Mouse (Mus musculus): ENCODE results near the gene Speg. TPM values are rescaled to one million over a fixed set of nuclear protein-coding genes. Genes with fewer than 3 reads are reported as not detected.
A peak's percentile ranks its signal among the peaks of the same experiment; 100 is the strongest.

Speg gene
- polyA plus RNA-seq, 1 experiment from 2014 or later = 53.9 TPM

DNA sequence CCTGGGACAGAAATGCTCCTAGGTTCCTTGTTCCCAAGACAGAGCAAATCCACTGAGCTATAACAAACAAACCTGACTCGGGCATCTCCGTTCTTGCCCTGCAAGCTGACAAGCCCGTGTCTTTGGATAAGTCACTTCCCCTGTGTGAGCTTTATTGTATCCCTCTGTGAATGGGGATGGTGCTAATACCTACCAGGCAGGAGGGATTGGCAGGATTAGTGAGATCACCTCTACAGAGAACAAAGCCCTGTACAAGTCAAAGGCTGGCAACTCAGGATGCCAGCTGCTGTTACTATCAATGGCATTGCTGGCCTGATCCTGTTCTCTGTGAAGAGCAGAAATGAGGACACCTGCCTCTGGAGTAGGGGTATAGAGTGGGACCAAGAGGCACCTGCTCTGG lies 30.4 kb downstream of the Speg start:
- Histone ChIP-seq H3K4me2 (no peak overlapping the region), H3K36me3 (peaks cover 77% of the 10 kb centered on the region), H3K9ac (no peak overlapping the region), H3K27ac (no peak overlapping the region), H3K9me3 (replicated peaks) (no peaks in the 10 kb centered on the region), H3K4me3 (replicated peaks) (no peak overlapping the region), H3K4me1 (peaks cover 8% of the 10 kb centered on the region), H3K27me3 (no peaks in the 10 kb centered on the region)
- no peak for ATAC-seq (replicated peaks; ENCODE audit: low FRiP score)
- WGBS = 93% methylated on average over 3 of the region's 3 CpGs

DNA sequence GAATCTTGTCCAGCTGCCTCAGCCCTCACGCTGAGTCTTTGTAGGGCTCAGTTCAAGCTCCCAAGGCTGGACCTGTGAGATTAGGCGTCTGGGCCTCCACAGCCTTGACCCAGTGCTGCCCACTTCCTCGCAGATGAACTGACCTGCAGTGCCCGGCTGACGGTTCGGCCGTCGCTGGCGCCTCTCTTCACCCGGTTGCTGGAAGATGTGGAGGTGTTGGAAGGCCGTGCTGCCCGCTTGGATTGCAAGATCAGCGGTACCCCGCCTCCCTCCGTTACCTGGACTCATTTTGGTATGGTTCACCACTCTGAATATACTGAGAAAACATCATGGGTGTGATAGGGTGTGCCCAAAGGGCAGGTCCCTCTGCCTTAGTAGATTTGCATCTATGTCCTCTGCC lies 31.1 kb downstream of the Speg start:
- Histone ChIP-seq H3K36me3 (peaks cover 74% of the 10 kb centered on the region), H3K9ac (no peak overlapping the region), H3K4me3 (replicated peaks) (no peak overlapping the region), H3K27ac (no peak overlapping the region), H3K4me1 (peaks cover 1% of the 10 kb centered on the region; the same call in 1 of the 2 replicates), H3K4me2 (no peak overlapping the region), H3K27me3 (no peaks in the 10 kb centered on the region), H3K9me3 (replicated peaks) (no peaks in the 10 kb centered on the region)
- 93% methylated on average over 15 of the region's 15 CpGs for WGBS
- ATAC-seq (replicated peaks; ENCODE audit: low FRiP score) = no peak

DNA sequence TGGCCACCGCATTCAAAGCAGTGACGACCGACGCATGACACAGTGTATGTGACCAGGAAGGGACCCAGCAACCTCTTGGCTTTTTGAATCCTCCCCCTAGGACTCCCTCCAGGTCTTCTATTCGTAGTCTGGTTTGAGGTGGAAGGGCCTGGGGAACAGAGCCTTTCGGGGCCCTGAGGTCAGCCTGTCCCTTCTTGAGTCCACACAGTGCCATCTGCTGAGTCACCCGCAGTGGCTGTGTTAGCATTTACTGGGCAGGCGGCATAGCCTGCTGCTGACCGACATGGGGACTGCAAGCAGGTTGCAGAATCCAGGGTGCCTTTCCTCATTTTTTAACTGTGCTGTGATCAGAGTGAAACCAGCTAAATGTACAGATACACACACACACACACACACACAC lies 32.0 kb downstream of the Speg start:
- H3K9ac ChIP-seq = no peak overlapping the region
- WGBS = 87% methylated on average over 9 of the region's 9 CpGs
- H3K9me3 ChIP-seq (replicated peaks) = no peaks in the 10 kb centered on the region
- no peak overlapping the region for H3K27ac ChIP-seq
- ATAC-seq (replicated peaks; ENCODE audit: low FRiP score) = no peak
- no peak overlapping the region for H3K4me2 ChIP-seq
- H3K4me1 ChIP-seq = no peaks in the 10 kb centered on the region
- peaks cover 65% of the 10 kb centered on the region for H3K36me3 ChIP-seq
- no peaks in the 10 kb centered on the region for H3K27me3 ChIP-seq
- no peak overlapping the region for H3K4me3 ChIP-seq (replicated peaks)

DNA sequence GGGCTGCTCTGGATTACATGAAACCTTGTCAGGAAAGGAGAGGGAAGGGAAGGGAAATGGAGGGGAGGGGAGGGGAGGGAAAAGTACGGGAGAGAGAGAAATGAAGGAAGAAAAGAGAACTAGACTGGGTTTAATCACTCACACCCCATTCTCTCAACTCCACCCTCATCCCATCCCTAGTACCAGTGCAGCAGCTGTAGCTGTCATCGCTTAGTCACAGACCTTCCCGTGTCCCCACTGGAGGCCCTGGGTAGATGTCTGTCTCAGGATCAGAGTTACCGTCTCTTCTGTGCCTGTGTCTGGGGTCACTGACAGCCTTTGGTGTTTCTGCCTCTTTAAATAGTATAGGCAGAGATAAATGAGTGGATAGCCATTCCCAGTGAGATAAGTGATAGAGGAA lies 33.1 kb downstream of the Speg start:
- Histone ChIP-seq H3K9me3 (replicated peaks) (no peaks in the 10 kb centered on the region), H3K4me2 (no peak overlapping the region), H3K4me1 (no peaks in the 10 kb centered on the region), H3K27ac (no peak overlapping the region), H3K9ac (no peak overlapping the region), H3K4me3 (replicated peaks) (no peak overlapping the region), H3K27me3 (no peaks in the 10 kb centered on the region), H3K36me3 (peaks cover 54% of the 10 kb centered on the region)
- ATAC-seq (replicated peaks; ENCODE audit: low FRiP score) = no peak
- WGBS = 80% methylated on average over 4 of the region's 4 CpGs

DNA sequence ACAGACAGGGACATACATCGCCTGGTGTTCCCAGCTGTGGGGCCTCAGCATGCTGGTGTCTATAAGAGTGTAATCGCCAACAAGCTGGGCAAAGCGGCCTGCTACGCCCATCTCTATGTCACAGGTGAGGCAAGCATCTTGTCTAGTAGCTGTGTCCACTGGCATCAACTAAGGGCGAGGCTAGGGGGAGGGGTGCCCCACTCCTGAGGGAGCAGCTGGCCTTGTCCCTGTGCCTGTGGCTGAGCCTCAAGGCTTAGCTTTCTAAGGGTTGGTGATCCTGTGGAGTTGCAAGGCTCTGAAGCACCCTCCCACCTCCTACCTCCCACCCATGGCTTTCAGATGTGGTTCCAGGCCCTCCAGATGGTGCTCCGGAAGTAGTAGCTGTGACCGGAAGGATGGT lies 34.9 kb downstream of the Speg start:
- Histone ChIP-seq H3K9ac (no peak overlapping the region), H3K27ac (no peak overlapping the region), H3K9me3 (replicated peaks) (no peaks in the 10 kb centered on the region), H3K4me1 (no peaks in the 10 kb centered on the region), H3K4me2 (no peak overlapping the region), H3K4me3 (replicated peaks) (no peak overlapping the region), H3K27me3 (no peaks in the 10 kb centered on the region), H3K36me3 (peaks cover 45% of the 10 kb centered on the region)
- no peak for ATAC-seq (replicated peaks; ENCODE audit: low FRiP score)
- 84% methylated on average over 7 of the region's 7 CpGs for WGBS

DNA sequence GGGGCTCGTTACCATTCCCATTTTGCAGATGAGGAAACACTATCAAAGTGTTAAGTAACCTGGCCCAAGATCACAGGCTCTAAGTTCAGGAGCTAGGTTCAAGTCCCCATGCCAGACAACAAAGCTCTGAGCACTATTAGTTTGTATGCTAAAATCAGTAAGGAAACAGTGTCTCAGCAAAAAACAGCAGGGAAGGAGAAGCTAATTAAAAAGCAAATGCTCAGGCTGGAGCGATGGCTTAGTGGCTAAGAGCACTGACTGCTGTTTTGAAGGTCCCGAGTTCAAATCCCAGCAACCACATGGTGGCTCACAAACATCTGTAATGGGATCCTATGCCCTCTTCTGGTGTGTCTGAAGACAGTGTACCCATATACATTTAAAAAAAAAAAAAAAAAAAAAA lies 37.1 kb downstream of the Speg start:
- Histone ChIP-seq H3K4me2 (no peak overlapping the region), H3K9me3 (replicated peaks) (no peaks in the 10 kb centered on the region), H3K4me1 (no peaks in the 10 kb centered on the region), H3K27me3 (no peaks in the 10 kb centered on the region), H3K4me3 (replicated peaks) (no peak overlapping the region), H3K36me3 (peaks cover 42% of the 10 kb centered on the region), H3K27ac (no peak overlapping the region), H3K9ac (no peak overlapping the region)
- no peak for ATAC-seq (replicated peaks; ENCODE audit: low FRiP score)
- WGBS = 94% methylated on average over 3 of the region's 3 CpGs

DNA sequence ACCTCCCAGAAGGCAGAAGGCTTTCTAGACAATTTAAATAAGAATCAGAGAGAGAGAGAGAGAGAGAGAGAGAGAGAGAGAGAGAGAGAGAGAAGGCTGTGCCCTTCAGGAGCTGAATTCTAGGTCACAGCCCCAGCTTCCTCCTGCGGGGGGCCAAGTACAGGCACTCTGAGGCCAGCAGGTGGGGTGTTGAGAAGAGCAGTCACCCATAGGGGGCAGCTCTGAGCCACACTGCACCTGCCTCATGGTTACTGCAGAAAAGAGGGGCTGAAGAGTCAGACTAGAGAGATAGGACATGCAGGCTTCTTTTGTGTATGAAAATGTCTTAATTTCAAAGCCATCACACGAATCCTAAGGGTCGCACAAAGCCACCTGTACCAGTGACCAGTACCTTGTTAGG lies 38.7 kb downstream of the Speg start:
- no peak overlapping the region for H3K9ac ChIP-seq
- H3K9me3 ChIP-seq (replicated peaks) = no peaks in the 10 kb centered on the region
- 59% methylated on average over 3 of the region's 3 CpGs for WGBS
- H3K4me3 ChIP-seq (replicated peaks) = no peak overlapping the region
- peaks cover 46% of the 10 kb centered on the region for H3K36me3 ChIP-seq
- H3K4me1 ChIP-seq = no peaks in the 10 kb centered on the region
- no peak for ATAC-seq (replicated peaks; ENCODE audit: low FRiP score)
- H3K27me3 ChIP-seq = no peaks in the 10 kb centered on the region
- no peak overlapping the region for H3K27ac ChIP-seq
- H3K4me2 ChIP-seq = no peak overlapping the region

DNA sequence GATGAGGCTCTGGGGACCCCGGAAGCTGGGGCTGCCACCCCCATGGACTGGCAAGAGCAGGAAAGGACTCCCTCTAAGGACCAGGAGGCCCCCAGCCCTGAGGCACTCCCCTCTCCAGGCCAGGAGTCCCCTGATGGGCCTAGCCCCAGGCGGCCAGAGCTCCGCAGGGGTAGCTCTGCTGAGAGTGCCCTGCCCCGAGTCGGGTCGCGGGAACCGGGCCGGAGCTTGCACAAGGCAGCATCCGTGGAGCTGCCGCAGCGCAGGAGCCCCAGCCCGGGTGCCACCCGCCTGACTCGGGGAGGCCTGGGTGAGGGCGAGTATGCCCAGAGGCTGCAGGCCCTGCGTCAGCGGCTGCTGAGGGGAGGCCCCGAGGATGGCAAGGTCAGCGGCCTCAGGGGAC lies 46.7 kb downstream of the Speg start:
- Histone ChIP-seq H3K4me1 (peaks cover 35% of the 10 kb centered on the region), H3K27ac (no peak overlapping the region), H3K36me3 (peaks cover 29% of the 10 kb centered on the region), H3K4me2 (peak overlapping the region; percentile 70), H3K9me3 (replicated peaks) (no peaks in the 10 kb centered on the region), H3K4me3 (replicated peaks) (peak overlapping the region; percentile 40), H3K9ac (no peak overlapping the region), H3K27me3 (peaks cover 58% of the 10 kb centered on the region)
- 24% methylated on average over 20 of the region's 20 CpGs for WGBS
- peak; percentile 22; the same call in 1 of the 2 replicates for ATAC-seq (replicated peaks; ENCODE audit: low FRiP score)

DNA sequence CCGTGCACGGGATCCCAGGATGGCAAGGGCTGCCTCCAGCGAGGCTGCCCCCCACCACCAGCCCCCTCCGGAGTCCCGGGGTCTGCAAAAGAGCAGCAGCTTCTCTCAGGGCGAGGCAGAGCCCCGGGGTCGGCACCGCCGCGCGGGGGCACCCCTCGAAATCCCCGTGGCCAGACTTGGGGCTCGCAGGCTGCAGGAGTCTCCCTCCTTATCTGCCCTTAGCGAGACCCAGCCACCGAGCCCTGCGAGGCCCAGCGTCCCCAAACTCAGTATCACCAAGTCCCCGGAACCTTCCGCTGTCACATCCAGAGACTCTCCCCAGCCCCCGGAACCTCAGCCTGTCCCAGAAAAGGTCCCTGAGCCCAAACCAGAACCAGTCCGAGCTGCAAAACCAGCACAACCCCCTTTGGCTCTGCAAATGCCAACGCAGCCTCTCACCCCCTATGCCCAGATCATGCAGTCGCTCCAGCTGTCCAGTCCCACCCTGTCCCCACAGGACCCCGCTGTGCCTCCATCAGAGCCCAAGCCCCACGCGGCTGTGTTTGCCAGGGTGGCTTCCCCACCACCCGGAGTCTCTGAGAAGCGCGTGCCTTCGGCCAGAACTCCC lies 47.2 kb downstream of the Speg start:
- Histone ChIP-seq H3K4me2 (peak overlapping the region; percentile 70), H3K36me3 (peaks cover 25% of the 10 kb centered on the region), H3K27ac (no peak overlapping the region), H3K9ac (peak overlapping the region; percentile 41; the same call in 1 of the 2 replicates), H3K9me3 (replicated peaks) (no peaks in the 10 kb centered on the region), H3K27me3 (peaks cover 58% of the 10 kb centered on the region), H3K4me1 (peaks cover 37% of the 10 kb centered on the region), H3K4me3 (replicated peaks) (peak overlapping the region; percentile 40)
- 15% methylated on average over 32 of the region's 32 CpGs for WGBS
- peak; percentile 12; the same call in 1 of the 2 replicates for ATAC-seq (replicated peaks; ENCODE audit: low FRiP score)

DNA sequence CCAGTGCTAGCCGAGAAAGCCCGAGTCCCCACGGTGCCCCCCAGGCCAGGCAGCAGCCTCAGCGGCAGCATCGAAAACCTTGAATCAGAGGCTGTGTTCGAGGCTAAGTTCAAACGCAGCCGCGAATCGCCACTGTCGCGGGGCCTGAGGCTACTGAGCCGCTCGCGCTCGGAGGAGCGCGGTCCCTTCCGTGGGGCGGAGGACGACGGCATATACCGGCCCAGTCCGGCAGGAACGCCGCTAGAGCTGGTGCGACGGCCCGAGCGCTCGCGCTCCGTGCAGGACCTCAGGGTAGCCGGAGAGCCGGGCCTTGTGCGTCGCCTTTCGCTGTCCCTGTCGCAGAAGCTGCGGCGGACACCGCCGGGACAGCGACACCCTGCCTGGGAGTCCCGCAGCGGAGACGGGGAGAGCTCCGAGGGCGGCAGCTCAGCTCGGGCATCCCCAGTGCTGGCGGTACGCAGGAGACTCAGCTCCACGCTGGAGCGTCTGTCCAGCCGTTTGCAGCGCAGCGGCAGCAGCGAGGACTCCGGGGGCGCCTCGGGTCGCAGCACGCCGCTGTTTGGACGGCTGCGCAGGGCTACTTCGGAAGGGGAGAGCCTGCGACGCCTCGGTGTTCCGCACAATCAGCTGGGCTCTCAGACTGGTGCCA lies 47.9 kb downstream of the Speg start:
- H3K9me3 ChIP-seq (replicated peaks) = no peaks in the 10 kb centered on the region
- peaks cover 37% of the 10 kb centered on the region for H3K4me1 ChIP-seq
- peaks cover 58% of the 10 kb centered on the region for H3K27me3 ChIP-seq
- ATAC-seq (replicated peaks; ENCODE audit: low FRiP score) = peak; percentile 66
- H3K4me3 ChIP-seq (replicated peaks) = peak overlapping the region; percentile 40
- peak overlapping the region; percentile 41; the same call in 1 of the 2 replicates for H3K9ac ChIP-seq
- 0 out of 2 replicates have a peak overlapping the region, but pooled peaks have one; percentile 37 for H3K27ac ChIP-seq
- H3K36me3 ChIP-seq = peaks cover 24% of the 10 kb centered on the region
- WGBS = 2% methylated on average over 71 of the region's 71 CpGs
- H3K4me2 ChIP-seq = peak overlapping the region; percentile 70

DNA sequence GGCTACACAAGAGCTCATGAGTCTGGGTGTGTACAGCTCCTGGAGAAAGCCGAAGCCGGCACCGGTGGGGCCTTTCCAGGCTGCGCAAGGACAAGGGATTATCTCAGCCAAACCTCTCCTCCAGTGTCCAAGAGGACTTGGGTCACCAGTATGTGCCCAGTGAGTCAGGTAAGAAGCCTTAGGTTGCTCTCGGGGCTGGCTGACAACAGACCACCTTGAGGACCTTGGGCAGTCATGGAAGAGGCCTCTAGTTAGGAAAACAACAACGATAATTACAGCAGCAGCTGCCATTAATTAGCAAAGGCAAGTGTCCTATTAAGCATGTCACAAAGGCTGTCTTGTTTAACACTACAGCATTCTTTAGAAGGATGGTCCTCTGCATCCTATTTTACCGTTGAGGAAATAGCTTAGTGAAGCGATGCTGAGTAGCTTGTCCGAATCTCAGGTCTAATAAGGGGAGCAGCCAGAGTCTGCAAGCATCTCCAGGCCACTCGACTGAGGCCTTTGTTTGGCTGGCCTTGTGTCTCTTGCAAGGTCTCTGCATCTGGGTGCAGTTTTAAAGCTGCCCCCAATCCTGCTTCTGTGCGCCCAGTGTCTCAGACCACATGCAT lies 48.8 kb downstream of the Speg start:
- Histone ChIP-seq H3K4me1 (peaks cover 37% of the 10 kb centered on the region), H3K9ac (no peak overlapping the region), H3K4me3 (replicated peaks) (no peak overlapping the region), H3K9me3 (replicated peaks) (no peaks in the 10 kb centered on the region), H3K27me3 (peaks cover 59% of the 10 kb centered on the region), H3K4me2 (no peak overlapping the region), H3K36me3 (peaks cover 21% of the 10 kb centered on the region), H3K27ac (no peak overlapping the region)
- 72% methylated on average over 11 of the region's 11 CpGs for WGBS
- no peak for ATAC-seq (replicated peaks; ENCODE audit: low FRiP score)

DNA sequence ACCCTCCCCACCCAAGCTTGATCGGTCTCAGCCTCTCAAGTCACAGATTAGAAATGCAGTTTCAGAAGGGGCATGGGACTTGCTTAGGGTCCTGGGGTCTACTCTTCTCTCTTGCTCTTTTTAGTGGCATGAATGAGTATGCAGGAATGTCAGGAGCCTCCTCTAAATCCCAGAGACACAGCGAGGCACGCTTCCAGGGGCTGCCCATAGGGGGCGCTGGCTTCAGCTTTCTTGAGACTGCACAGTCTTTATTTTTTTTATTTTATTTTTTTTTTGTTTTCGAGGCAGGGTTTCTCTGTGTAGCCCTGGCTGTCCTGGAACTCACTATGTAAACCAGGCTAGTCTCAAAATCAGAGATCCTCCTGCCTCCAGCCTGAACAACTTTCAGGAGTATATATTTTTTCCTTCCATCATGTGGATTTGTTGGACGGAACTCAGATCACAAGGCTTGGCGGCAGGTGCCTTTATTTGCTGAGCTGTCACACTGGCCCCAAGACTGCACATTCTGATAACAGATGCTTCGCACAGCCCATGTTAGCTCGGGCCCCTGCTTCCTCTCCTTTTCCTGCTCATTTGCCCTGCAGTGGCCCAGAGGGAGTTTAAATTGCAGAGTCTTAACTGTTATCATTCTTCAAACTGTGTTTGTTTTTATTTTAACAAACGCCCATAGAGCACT lies 50.8 kb downstream of the Speg start:
- peaks cover 49% of the 10 kb centered on the region for H3K27me3 ChIP-seq
- no peak overlapping the region for H3K27ac ChIP-seq
- H3K4me2 ChIP-seq = no peak overlapping the region
- no peak overlapping the region for H3K4me3 ChIP-seq (replicated peaks)
- ATAC-seq (replicated peaks; ENCODE audit: low FRiP score) = no peak
- H3K4me1 ChIP-seq = peaks cover 37% of the 10 kb centered on the region
- no peaks in the 10 kb centered on the region for H3K9me3 ChIP-seq (replicated peaks)
- no peak overlapping the region for H3K9ac ChIP-seq
- peaks cover 13% of the 10 kb centered on the region for H3K36me3 ChIP-seq
- WGBS = 32% methylated on average over 10 of the region's 10 CpGs
